Mouse (Mus musculus) ovary, adult 2 months (tissue): ENCODE results near the gene Cyth3. TPM values are rescaled to one million over a fixed set of nuclear protein-coding genes. Genes with fewer than 3 reads are reported as not detected.

ENCODE experiments used
- polyA plus RNA-seq: library from polyadenylated mRNA; depleted of rRNA; stranded (reverse); fragments of >200 nt; gene quantifications from 2 replicates; pipeline ENCODE4 v1.2.3, GENCODE M21; 2012; rRNA removed

The Cyth3 gene
- polyA plus RNA-seq: 33.7 and 38.5 TPM in 2 replicates

GRCm38 (mm10) chr5:143621893-143622622 lies at the start of gene Cyth3:
Cyth3 (plus strand) TSS chr5:143622447.

GRCm38 (mm10) chr5:143732180-143732891 lies 110.1 kb downstream of the Cyth3 start, which contains the start of gene Usp42:
Usp42 (minus strand) TSS chr5:143732280.

Other genes starting within 250 kb of the Cyth3 start
- 227 and 240 TPM in 2 replicates for gene Kdelr2, start 218.6 kb upstream of the Cyth3 start, polyA plus RNA-seq
- gene Daglb, start 157.9 kb upstream of the Cyth3 start, polyA plus RNA-seq: 18.2 and 23.2 TPM in 2 replicates
- gene Rac1, start 94.4 kb upstream of the Cyth3 start, polyA plus RNA-seq: 205 and 366 TPM in 2 replicates
- 10.1 and 10.8 TPM in 2 replicates for gene Usp42, start 109.8 kb downstream of the Cyth3 start, polyA plus RNA-seq
- 16.6 and 22.9 TPM in 2 replicates for gene Eif2ak1, start 195.3 kb downstream of the Cyth3 start, polyA plus RNA-seq